Mouse (Mus musculus): ENCODE data around the gene Olfr450.
A peak's percentile ranks its signal among the peaks of the same experiment; 100 is the strongest.

The Olfr450 gene

DNA sequence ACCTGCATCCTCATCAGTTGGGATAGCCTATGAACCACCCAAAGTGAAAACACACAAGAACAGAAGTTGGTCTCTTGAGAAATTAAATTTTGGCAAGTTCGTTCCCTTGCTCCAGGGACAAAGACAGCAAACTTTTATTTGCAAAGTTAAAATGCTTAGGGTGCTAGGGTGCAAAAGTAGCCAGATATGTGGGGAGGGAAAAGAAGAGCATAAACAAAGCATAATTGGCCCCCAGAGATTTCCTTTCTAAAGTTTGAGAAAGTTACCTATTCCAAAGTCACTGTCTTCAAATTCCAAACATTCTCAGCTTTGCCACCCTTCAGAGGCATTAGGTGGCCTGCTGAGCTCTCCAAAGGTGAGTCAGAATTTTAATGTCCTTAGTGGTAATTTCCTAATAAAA lies at the start of gene Olfr450:
Gene Olfr450 (plus strand): TSS at position 301 of the 400 bp plus-strand sequence.
- DNase-seq = no peak

DNA sequence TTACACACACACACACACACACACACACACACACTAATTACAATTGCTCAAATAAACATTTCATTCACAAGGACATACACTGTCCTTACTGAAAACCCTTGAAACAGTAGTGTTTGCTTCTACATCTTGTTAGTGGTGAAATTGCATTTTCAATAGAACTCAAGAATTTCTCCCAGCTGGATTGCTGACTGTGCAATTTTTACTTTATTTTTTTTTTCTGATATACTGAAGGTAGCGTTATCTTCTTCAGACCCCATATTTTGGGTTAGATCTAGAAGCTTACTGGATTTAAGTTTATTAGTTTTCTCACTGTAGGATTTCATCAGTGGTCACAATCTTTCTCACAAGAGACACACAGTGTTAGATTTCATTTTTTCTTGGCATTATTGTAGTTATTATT lies 34.7 kb upstream of the Olfr450 start:
- DNase-seq = no peak

DNA sequence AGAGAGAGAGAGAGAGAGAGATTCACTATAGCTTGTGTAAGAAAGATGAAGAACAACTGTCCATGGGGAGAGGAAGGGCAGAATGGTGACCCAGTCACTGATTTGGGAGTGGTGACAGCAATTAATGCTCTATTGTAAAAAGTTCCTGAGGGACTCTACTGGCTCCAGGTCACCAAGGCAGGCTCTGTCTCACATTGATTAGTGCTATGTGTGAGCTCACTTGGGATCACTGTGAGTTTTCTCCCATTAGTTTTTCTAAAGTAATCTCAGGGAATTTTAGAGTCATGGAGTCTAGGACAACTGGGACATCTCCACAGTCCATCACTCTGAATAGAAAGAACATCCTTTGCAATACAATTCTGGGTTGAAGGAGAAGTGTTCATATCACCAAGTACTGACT lies 26.9 kb upstream of the Olfr450 start, which contains the start of gene Olfr452:
Gene Olfr452 (plus strand): TSS at position 301 of the 400 bp plus-strand sequence.
- no peak for DNase-seq

DNA sequence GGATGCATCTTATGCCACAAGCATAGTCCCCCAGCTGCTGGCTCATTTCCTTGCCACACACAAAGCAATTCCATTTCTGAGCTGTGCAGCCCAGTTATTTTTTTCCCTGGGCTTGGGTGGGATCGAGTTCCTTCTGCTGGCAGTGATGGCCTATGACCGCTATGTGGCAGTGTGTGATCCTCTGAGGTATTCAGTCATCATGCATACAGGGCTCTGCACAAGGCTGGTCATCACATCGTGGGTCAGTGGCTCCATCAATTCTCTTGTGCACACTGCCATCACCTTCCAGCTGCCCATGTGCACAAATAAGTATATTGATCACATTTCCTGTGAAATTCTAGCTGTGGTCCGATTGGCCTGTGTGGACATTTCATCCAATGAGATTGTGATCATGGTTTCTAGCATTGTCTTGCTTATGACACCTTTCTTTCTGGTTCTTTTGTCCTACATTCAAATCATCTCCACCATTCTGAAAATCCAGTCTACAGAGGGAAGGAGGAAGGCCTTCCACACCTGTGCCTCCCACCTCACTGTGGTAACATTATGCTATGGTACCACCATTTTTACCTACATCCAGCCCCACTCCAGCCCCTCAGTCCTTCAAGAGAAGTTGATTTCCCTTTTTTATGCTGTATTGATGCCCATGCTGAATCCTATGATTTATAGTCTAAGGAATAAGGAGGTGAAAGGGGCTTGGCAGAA lies 21.3 kb upstream of the Olfr450 start:
- no peak for DNase-seq

DNA sequence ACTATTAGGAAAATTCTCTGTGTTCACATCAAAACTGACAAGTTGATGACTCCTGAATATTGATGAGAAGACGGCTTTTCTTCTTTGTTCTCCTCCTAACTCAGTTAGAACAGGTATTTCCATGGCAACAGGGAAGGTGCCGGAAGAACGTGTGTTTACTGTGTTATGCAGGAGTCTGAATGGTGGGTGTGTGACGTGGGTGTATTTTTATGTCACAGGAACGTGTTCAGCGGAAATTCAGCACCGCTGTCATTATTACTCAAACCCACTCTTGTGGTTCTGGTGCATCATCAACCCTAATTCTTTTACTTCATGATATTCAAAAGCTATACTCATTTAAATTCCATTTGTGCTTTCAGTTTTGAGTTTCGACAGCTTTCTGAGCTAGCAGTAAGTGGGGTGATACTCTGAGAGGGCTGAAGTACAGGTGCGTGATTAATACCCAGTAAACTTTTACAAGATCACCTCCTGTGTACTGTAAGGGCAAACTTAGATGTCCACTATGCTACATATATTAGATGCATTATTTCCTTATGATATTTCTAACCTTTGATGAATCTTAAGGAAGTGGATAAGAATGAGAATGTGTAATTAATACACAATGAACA lies 20.7 kb upstream of the Olfr450 start:
- DNase-seq = no peak

DNA sequence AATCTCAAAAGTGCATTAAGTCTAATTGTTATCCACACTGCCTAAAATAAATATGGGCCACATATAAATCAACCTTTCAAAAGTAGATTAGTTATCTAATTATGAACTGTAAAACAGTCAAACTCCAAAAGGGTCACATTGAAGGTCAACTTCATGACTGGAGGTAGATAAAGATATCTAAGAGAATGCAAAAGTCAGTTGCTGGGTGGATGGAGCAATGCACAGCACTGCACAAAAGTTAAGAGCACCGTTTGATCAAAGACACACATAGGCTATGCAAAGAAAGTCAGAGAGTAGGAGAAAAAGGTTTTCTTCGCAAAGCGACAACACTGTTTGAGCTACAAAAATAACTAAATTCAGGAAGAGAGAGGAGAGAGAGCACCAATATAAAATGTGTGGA lies 16.8 kb upstream of the Olfr450 start:
- no peak for DNase-seq

DNA sequence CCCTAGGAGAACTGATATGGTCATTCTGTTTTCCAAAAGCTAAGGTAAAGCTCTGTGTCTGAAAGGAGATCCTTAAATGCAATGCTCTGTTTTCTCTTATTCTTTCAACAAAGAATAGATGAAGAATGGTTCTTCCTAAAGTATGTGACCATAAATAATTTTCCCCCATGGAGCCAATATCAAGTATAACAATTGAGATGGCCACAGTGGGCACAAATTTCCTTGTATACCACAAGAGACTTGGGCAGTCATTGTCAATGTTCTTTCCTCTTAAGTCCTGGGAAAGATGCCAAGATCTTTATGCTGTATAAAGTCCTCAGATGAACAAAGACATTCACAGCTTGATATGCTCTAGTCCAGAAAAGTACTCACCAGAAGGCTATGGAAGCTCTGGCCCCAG lies 22.3 kb downstream of the Olfr450 start, which contains the start of gene Olfr449:
Gene Olfr449 (plus strand): TSS at position 301 of the 400 bp plus-strand sequence.
- DNase-seq = no peak

DNA sequence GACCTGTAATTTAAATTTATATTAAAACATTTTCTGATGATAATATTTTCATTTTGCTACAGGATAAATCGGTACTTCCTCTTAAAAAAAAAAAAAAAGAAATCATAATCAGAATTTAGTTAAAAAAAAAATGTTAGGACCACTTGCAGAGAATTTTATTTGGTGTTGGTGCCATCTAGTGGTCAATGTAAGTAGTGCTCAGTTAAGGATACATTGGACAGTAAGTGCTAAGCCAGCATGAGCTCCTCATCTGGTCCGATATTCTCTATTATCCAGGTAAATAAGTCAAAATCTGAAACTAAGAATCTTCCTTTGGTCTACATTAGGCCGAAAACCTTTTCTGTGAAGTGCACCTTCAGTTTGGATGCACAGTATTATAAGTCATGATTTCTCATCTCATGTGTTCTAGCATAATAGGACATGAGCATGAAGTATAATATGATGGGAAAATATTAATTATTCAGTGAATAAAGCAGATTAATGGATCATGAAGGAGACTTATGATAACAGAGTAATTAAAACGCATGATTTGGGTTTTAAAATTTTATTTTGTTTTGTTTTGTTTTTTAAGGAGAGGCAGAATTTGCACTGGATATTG lies 48.6 kb downstream of the Olfr450 start:
- DNase-seq = peak; percentile 34
